Mouse (Mus musculus) liver (tissue): ENCODE measurements around the gene Hivep3.

Experiments used
- DNase-seq: peaks from one replicate; pipeline ENCODE4 v3.0.0-alpha.2; 2020; ENCODE audit warnings: mixed read lengths

The Hivep3 gene

GRCm38 (mm10) chr4:119816620-119817356 is 83.2 kb downstream of the Hivep3 start:
- no peak for DNase-seq

GRCm38 (mm10) chr4:119825956-119826355 is 92.4 kb downstream of the Hivep3 start:
- DNase-seq: no peak

GRCm38 (mm10) chr4:119828386-119828785 is 94.8 kb downstream of the Hivep3 start:
- DNase-seq: no peak

- no peak for DNase-seq
Observed at GRCm38 (mm10) chr4:119828996-119829395, 95.4 kb downstream of the Hivep3 start.

- DNase-seq: no peak
Observed at GRCm38 (mm10) chr4:119833333-119833732, 99.7 kb downstream of the Hivep3 start.

GRCm38 (mm10) chr4:119833884-119834283 is 100.3 kb downstream of the Hivep3 start:
- DNase-seq: no peak

GRCm38 (mm10) chr4:119836181-119836580 is 102.6 kb downstream of the Hivep3 start:
- no peak for DNase-seq

- DNase-seq: no peak
Observed at GRCm38 (mm10) chr4:119837505-119838065, 104.0 kb downstream of the Hivep3 start.

- no peak for DNase-seq
Observed at GRCm38 (mm10) chr4:119838308-119838707, 104.7 kb downstream of the Hivep3 start.

- no peak for DNase-seq
Observed at GRCm38 (mm10) chr4:119843294-119843693, 109.7 kb downstream of the Hivep3 start.

- DNase-seq: no peak
Observed at GRCm38 (mm10) chr4:119844267-119844666, 110.7 kb downstream of the Hivep3 start.

- DNase-seq: no peak
Observed at GRCm38 (mm10) chr4:119845596-119846161, 112.1 kb downstream of the Hivep3 start.

- peak; percentile 41 for DNase-seq
Observed at GRCm38 (mm10) chr4:119852483-119852882, 118.9 kb downstream of the Hivep3 start.

- DNase-seq: no peak
Observed at GRCm38 (mm10) chr4:119854307-119855144, 120.9 kb downstream of the Hivep3 start.

GRCm38 (mm10) chr4:119859454-119859853 is 125.9 kb downstream of the Hivep3 start:
- no peak for DNase-seq

- DNase-seq: no peak
Observed at GRCm38 (mm10) chr4:119861001-119861400, 127.4 kb downstream of the Hivep3 start.

GRCm38 (mm10) chr4:119865827-119866455 is 132.4 kb downstream of the Hivep3 start:
- no peak for DNase-seq

GRCm38 (mm10) chr4:119867132-119867531 is 133.5 kb downstream of the Hivep3 start:
- DNase-seq: no peak

GRCm38 (mm10) chr4:119870411-119870810 is 136.8 kb downstream of the Hivep3 start:
- no peak for DNase-seq

GRCm38 (mm10) chr4:119871441-119871840 is 137.9 kb downstream of the Hivep3 start:
- DNase-seq: no peak

GRCm38 (mm10) chr4:119871861-119872582 is 138.4 kb downstream of the Hivep3 start:
- DNase-seq: no peak

- no peak for DNase-seq
Observed at GRCm38 (mm10) chr4:119873935-119874334, 140.4 kb downstream of the Hivep3 start.
